Mouse (Mus musculus) C2C12 (cell line): ENCODE data around the gene Cacnb4.

Source experiments
- CEBPB ChIP-seq: IDR thresholded peaks from one replicate; pipeline ENCODE4 v1.6.1; 2011; ENCODE audit warnings: low read depth, mild to moderate bottlenecking, control low read depth, moderate library complexity
- CTCF ChIP-seq: IDR thresholded peaks from one replicate; pipeline ENCODE4 v1.5.1; 2011; ENCODE audit not compliant: control insufficient read depth, insufficient read depth, insufficient read length
- MAX ChIP-seq: IDR thresholded peaks from one replicate; pipeline ENCODE4 v1.6.1; 2011; ENCODE audit warnings: mild to moderate bottlenecking, control low read depth
- MYOD1 ChIP-seq: IDR thresholded peaks from one replicate; pipeline ENCODE4 v1.6.1; 2011; ENCODE audit warnings: low read depth; ENCODE audit not compliant: control insufficient read depth, insufficient read length
- MYOG ChIP-seq: IDR thresholded peaks from one replicate; pipeline ENCODE4 v1.6.1; 2011; ENCODE audit not compliant: control insufficient read depth, insufficient read length; ENCODE audit errors: extremely low read depth
- USF1 ChIP-seq: IDR thresholded peaks from one replicate; pipeline ENCODE4 v1.6.1; 2011; ENCODE audit warnings: low read depth, mild to moderate bottlenecking, control low read depth, moderate library complexity

DNA sequence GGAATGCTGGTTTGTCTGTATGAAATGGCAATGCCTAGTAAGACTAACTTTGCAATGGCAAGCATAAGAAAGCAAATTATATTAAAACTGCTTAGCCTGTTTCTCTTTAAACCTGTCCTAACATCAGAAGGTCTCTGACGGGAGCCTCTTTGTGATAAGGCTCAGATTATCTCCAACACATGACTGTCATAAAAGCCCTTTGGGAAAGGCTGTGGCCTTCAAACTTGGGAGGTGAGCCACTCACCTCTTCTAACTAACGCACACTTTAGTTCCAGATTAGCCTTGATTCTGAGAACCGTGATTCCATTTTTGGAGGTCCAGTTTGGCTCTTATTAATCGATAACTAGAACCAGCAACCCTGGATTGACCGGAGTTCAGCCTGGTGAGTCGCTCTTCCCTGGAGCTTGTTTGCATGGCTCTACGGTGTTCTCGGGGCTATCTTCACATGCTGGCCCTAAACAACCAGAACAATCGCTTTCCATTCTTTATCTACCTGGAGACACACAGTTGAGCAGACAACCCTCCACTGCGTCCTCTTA is 100.9 kb downstream of the Cacnb4 start:
- TF ChIP-seq CTCF, result no peak
- TF ChIP-seq MYOG, result no peak
- TF ChIP-seq USF1, result no peak
- TF ChIP-seq MAX, result no peak
- TF ChIP-seq CEBPB, result no peak
- TF ChIP-seq MYOD1, result no peak
